Mouse (Mus musculus) testis, adult 2 months (tissue): ENCODE results near the gene Mettl17.

ENCODE experiments used
- CTCF ChIP-seq: fragments of 200-500 bp; IDR thresholded peaks from 2 replicates; pipeline ENCODE4 v1.5.1; 2012; ENCODE audit warnings: low read depth, mild to moderate bottlenecking, inconsistent platforms, low read length, moderate library complexity; ENCODE audit not compliant: control insufficient read depth, insufficient read depth, insufficient replicate concordance
- POLR2A ChIP-seq: fragments of 200-500 bp; IDR thresholded peaks from 2 replicates; pipeline ENCODE4 v1.6.1; 2012; ENCODE audit warnings: low read depth, mild to moderate bottlenecking, inconsistent platforms, low read length, moderate library complexity; ENCODE audit not compliant: control insufficient read depth

GRCm38 (mm10) chr14:51904706-51905105, 20.1 kb downstream of the Mettl17 start:
- TF ChIP-seq CTCF (no peak), POLR2A (no peak)
